Mouse (Mus musculus) monocyte, adult 5-6 weeks (primary cell): ENCODE results near the gene Cep85l. TPM values are rescaled to one million over a fixed set of nuclear protein-coding genes. Genes with fewer than 3 reads are reported as not detected.
A peak's percentile ranks its signal among the peaks of the same experiment; 100 is the strongest.

ENCODE experiments used
- ATAC-seq: fragments of 153-309, 156-312 bp; replicated peaks from 2 replicates; pipeline ENCODE4 v1.8.0; 2017; ENCODE audit warnings: mild to moderate bottlenecking; ENCODE audit not compliant: low TSS enrichment, insufficient number of reproducible peaks, severe bottlenecking, poor library complexity, low FRiP score
- total RNA-seq: library from RNA; stranded (forward); fragments of 200-1000, 200-491, 200-594 nt; gene quantifications from 3 replicates; pipeline ENCODE4 v1.2.3, GENCODE M21; 2017

The Cep85l gene
- 27.4 to 28.7 TPM (median 28.1 TPM) in 3 replicates for total RNA-seq

DNA sequence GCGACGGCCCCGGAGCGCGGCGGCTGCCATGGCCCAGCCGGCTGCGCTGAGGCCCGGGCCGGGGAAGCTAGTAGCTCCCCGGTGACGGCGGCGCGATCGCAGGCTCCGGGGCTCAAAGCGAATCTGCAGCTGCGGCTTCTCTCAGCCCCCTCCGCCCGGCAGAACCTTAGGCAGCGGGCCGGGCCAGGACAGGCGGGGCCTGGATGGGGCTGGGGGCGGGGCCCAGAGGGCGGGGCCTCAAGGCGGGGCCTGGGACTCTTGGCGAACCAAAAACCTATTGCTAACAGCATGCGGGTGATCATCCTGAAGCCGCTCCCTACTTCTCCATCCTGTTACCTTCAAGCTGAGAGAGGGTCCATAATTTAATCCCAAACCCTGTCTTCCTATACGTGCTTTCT is at the start of gene Cep85l:
Cep85l (minus strand) TSS at position 239 of the 398 bp plus-strand sequence.
- peak; percentile 82 for ATAC-seq

DNA sequence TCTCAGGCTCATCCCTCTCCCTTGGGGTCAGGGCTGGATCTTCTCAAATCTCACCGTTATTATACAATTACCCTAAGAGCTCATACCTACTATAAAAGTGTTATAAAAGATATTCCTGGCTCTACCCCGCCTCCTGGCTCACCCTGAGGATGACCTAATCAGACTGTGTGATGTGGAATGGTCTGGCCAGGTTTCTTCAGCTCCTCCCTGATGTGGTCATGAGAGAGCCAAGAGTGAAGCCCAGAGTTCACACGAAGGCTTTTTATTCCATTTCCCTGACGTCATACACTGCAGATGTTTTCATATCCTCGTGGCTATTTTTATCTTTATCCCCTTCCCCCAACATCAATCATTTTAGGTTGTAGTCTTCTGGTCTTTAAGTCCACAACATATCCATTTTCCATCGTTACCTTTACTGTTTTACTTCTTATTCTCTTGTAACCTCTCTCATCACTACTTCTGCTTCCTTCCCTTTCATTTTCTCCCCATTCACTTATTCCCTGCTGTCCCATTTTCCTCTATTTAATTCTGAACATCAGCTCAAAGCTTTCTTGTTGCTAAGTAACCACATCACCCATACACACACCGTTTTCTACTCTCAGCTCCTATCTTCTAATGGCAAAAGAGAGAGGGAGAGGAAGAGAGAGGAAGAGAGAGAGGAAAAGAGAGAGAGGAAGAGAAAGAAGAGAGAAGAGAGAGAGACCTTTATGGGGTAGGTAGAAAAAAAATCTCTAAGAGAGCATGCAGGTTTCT is 49.1 kb upstream of the Cep85l start:
- ATAC-seq: no peak

DNA sequence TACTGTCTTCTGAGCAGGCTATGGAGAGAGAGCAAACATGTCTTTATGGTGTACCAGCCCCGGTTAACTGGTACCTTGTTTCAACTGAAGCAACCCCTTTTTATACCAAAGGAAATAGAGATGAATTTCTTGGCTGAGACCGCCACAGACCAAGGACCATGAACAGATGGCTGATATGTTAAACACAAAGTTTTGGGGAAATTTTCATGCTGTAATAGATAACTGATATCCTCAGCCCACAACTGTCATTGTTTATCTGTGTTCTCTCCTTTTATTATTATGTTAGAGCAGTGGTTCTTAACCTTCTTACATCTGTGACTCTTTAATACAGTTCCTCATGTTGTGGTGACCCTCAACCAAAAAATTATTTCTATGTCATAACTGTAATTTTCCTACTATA is 46.8 kb upstream of the Cep85l start:
- ATAC-seq: no peak

DNA sequence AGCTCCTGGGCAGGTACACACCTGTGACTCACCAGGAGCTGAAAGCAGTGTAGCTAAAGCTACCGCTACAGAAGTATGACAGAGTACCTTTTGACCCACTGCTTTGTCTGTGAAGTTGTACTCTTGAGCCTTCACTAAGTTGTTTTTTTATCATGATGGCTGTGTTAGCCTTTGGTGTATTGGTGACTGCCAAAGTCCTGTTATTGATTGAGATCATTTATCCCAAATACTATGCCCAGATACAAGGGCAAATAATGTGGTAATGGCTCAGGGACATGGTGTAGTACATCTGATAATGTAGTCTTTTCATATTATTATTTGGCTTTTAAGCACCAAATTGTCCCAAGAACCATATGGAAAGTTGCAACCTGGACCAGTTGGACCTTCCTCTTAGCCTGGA is 43.3 kb upstream of the Cep85l start:
- ATAC-seq: no peak

DNA sequence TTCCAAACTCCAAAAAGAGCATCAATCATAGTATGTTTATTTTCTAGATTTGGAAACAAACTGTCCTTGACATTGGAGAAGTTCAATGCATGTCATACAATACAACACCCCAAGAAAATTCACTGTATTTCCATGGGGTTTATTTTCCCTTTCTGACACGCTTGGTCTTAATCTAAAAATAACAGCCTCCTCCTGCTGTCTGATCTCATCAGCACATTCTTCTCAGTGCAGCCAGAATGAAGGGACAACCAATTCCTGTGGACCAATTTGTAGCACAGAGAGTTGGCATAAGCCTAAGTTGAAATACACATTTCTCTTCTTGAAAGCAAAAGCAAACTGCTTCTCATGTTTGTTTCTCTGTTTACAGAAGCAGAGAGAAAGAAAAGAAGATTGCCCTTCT is 42.5 kb upstream of the Cep85l start:
- no peak for ATAC-seq

DNA sequence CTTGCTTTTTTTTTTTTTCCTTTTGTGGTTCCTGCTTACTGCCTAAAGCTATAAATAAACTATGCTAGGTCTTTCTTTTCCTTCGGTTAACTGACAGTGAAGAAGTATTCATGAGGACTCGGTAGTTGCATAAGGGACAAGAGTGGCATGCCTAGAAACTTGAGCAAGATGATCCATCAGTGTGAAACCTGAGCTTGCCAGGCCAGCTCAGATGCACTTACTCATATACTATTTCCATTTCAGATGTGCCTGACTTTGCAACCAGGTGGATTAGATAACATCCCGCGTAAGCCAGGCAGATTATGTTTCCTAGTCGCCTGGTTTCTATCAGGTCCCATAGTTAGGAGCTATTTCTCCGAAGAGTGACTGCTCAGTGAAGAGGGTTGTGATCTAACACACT is 41.9 kb upstream of the Cep85l start:
- no peak for ATAC-seq

DNA sequence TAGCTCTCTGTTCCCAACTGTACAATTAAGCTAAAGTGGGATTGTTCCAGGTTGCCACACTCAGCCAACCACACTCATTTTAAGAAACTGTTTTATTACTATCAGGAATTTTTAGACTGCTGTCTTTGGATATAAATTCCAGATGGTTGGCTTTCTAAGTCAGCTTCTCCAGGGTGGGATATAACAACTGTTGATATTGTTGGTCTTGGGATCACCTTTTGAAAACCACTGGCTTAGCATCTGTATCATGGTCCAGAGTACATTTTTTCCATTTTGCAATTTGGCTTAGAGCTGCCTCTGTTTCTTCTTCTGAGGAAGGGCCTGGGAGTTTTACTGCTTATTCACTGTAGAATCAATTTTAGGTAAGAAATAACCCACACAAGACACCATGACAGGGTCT is 40.3 kb upstream of the Cep85l start:
- no peak for ATAC-seq

DNA sequence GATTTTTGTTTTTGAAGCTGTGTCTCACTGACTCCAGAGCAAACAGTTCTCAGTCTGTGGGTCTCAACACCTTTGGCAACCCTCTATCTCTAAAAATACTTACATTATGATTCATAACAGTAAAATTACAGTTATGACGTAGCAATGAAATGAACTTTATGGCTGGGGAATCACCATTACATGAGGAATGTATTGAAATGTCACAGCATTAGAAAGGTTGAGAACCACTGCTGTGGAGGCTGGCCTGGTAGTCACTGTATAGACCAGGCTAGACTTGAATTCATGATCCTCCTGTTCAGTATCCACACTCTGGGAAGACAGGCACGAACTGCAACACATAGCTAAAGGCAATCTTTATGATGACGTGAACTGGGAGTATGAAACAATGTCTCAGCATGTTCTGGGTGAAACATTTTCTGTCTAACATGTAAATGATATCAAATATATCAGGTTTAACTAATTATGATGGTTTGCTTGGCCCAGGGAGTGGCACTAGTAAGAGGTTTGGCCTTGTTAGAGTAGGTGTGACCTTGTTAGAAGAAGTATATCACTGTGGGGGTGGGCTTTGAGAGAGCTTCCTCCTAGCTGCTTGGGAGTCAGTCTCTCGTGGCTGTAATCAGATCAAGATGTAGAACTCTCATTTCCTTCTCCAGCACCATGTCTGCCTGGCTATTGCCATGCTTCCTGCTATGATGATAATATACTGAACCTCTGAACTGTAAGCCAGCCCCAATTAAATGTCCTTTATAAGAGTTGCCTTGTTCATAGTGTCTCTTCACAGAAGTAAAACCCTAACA is 39.6 kb upstream of the Cep85l start:
- no peak for ATAC-seq

DNA sequence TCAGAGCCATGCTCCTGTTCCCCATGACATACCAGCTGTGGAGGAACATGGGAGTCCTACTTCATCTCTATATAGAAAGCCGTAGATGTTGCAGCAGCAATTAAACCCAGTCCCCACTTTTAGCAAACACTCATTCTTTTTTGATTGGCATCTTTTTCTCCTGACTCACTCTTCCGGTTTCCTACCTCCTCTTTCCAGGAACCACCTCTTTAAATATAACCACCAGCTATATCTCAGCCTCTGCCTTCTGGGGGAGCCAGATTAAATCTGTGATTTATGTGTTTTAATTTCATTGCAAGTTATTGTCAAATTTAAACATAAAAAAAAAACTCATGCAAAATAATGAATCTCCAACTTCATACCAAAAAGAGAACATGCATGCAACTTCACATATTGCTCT is 37.3 kb upstream of the Cep85l start:
- ATAC-seq: no peak

DNA sequence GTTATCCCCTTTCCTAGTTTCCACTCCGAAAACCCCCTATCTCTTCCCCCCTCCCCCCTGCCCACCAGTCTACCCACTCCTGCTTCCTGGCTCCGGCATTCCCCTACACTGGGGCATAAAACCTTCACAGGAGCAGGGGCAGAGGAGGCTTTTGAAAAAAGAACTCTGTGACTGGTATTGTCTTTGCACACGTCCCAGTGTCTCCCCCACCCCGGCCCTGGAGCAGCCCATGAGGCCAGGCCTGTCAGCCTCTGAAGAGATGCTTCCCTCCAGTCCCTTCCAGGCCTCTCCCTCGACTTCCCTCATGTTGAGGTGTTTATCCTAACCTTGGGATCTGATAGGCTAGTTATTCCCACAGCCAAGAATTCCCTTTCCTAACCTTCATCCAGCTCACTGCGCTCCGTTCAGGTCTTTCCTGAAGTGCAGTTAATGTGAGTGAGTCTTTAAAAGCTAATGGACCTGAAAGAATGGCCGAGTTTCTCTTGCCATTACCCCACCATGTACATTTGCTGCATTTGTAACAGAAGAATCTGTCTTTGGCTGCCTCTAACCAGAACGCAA is 36.5 kb upstream of the Cep85l start:
- no peak for ATAC-seq

DNA sequence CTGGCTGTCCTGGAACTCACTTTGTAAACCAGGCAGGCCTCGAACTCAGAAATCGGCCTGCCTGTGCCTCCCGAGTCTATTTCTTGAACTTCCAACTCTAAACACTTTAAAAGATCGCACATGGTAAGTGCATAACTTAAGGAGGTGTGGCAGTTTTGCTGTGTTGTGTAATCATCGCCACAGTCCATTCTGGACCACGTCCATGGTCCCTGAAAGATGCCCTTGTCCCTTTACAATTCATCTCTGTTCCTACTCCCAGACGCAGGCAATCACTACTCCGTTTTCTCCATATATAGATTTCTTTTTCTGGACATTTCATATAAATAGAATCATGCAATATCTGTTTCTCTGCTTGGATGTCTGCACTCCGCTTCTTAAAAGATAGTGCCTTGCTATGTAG is 35.5 kb upstream of the Cep85l start:
- no peak for ATAC-seq

DNA sequence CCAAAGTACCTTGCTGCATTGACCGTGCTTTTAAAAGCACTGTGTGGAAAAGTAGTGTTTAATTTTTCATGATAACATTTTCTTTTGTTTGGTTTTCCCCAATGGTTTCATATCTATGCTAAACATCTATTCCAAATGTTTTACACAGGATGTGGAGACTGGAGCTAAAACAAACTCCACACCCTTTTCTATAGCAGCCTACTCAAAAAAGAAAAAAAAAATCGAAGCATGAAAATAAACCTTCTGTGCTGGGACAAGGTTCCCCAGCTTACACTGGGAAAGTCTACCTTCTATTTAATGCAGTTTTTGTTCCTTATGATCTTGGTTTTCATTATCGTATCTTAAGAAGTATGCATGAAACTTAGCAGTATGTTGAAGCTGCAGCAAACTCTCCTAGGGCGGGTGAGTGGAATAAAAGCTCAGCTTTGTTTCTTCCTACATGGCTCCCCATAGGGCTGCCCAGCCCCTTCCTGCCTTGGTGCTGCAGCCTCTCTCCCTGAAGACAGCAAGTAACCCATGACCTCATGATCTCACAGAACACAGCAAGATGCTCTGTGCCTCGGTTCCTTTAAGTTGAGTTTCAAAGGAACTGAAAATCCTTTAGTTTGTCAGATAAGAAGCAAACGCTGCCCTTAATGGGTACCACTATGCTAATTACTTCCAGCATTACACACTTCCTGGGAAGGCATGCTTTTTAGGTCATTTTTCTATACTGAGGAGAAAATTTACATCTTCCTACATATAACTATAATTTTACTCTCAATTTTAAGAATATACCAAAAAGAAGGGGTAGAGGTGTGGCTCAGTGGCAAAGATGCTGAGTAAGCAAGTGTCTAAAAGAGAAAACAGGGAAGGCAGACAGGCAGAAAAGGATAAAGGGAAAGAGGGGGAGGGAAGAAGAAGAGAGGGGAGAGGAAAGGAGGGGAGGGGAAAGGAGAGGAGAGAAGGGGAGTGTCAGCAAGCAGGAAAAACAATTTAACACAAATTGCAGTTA is 34.6 kb upstream of the Cep85l start:
- ATAC-seq: no peak

DNA sequence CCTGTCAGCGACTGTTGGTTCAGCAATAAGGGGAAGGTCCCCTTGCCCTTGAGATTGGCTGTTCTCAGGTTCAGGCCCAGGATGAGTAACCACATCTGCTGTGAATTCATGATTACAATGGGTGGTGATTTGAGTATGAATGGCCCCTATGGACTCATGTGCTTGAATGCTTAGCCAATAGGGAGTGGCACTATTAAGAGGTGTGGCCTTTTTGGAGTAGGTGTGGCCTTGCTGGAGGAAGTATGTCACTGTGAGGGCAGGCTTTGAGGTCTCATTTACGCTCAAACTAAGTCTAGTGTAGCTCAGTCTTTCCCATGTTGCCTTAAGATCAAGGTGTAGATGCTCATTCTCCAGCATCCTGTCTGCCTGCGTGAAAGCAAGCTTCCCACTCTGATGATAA is 33.2 kb upstream of the Cep85l start:
- no peak for ATAC-seq

DNA sequence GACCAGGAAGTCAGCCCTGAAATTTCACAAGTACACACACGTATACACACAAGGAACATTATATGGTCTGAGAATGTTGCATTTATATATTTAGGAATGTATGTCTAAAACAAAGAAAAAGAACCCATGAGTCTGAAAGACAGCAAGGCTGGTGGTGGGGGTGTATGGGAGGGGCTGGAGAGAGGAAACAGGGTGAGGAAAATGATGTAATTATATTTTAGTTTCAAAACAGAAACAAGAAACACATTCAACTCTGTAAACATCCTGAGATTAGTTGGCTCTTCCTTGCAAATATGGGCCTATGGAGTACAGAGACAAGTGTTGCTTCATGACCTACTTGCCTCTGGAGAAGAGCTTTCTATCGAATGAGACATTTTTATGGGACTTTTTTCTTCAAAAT is 32.4 kb upstream of the Cep85l start:
- ATAC-seq: no peak

DNA sequence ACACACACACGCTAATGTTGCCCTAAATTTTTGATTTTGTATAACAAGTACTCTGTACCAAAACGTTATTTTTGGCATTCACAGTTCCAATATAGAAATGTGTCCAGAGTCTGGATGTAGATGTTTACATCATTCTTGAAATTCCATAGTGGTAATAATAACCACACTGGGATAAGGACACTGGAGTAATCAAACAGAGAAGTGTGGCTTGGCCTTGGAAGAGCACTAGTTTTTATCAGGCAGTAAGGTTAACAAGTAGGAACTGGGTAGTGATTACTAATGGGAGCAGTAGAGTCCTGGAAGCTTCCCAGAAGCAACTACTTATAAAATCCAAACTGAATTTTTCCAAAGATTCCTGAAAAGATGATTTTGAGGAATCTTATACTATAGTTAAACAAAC is 31.1 kb upstream of the Cep85l start:
- ATAC-seq: no peak

DNA sequence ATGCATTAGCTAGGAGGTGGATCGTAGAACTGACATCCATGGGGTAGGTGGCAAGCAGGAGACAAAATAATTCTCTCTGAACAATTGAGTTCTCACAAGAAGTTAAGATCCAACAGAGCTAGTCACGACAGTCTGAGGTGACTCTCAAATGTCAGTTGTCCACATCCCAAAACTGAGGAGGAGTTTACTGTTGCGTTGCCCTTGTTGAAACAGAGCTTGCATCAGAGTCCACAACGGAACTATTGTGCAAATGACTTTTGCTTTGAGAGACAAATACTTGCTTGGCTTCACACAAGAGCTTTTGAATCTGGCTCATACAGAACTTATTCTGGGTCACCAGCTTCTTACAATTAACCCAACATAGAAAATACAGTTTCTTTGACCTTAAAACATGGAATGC is 27.7 kb upstream of the Cep85l start:
- peak; percentile 83 for ATAC-seq

DNA sequence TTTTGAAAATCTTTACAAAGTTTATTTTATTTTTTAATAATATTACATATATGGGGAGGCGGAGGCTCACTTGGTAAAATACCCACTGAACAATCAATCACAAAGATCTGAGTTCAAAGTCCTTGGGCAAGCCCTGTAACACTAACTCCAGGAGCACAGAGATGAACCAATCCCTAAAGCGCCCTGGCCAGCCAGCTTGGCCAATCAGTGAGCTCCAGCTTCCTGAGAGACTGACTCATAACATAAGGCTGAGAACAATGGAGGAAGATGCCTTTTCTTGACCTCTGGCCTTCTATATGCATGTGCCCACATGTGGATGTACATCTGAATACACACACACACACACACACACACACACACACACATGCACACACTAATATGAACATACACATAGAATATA is 27.1 kb upstream of the Cep85l start:
- 0 out of 2 replicates have a peak, but pooled peaks have one; percentile 50 for ATAC-seq

DNA sequence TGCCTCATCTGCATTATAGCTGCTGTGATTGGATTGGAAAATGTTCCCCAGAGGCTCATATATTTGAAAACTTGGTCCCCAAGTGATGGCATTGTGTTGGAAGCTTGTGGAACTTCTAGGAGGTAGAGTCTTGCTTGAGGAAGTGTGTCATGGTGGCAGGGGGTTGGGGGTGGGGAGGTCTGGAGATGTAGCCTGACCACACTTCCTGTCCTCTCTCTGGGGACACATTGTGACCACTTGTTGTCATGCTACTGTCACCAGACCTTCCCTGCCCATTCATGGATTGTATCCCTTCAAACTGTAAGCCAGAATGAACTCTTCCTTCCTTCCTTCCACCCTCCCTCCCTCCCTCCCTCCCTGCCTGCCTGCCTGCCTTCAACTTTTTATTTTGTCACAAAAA is 22.5 kb upstream of the Cep85l start:
- ATAC-seq: no peak

DNA sequence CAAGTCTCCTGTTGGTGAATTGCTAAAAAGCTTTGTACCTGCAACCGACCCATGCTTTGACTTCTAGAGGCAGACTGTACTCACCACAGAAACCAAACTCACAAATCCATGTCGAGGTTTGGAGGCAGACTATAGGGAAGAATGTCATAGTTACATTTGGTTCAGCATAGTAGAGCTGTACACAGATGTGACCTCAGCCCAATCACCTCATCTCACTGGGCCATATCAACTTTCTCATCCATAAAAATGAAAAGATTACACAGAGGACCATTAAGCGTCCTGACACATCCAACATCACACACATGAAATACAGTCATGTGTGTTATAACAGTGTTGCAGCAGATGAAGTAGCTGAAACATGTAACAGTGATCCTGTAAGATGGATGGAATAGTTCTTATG is 19.3 kb upstream of the Cep85l start:
- no peak for ATAC-seq
